Mouse (Mus musculus) liver, embryonic 14.5 days (tissue): ENCODE measurements around the gene Zbp1. TPM values are rescaled to one million over a fixed set of nuclear protein-coding genes. Genes with fewer than 3 reads are reported as not detected.

Source experiments
- ATAC-seq: fragments of 200-750 bp; cut with Nextera tagmentation; 2 replicates; pipeline ENCODE4 v1.8.0; 2017; ENCODE audit warnings: moderate number of reproducible peaks, mild to moderate bottlenecking, moderate library complexity; ENCODE audit not compliant: insufficient read depth
- DNase-seq, 3 experiments: peaks; one replicate each; pipeline ENCODE4 v3.0.0-alpha.2; 2012 to 2013; ENCODE audit warnings: low read depth in 3 of 3, low spot score in 3 of 3
- H3K27ac ChIP-seq: fragments of 300-500 bp; sonication (generic); 2 replicates; pipeline ENCODE4 v1.5.1; 2014; ENCODE audit warnings: moderate library complexity, mild to moderate bottlenecking, control low read depth, inconsistent platforms
- H3K27me3 ChIP-seq: fragments of 300-500 bp; sonication (generic); 2 replicates; pipeline ENCODE4 v1.6.1; 2014; ENCODE audit warnings: mild to moderate bottlenecking, low read length, moderate library complexity; ENCODE audit not compliant: control insufficient read depth, insufficient read depth
- H3K36me3 ChIP-seq: fragments of 300-500 bp; sonication (generic); replicated peaks from 2 replicates; pipeline ENCODE4 v1.6.1; 2014; ENCODE audit warnings: low read depth; ENCODE audit not compliant: control insufficient read depth, insufficient read depth
- H3K4me1 ChIP-seq, 2 experiments: fragments of 200-500 bp in 1 of 2; fragments of 300-500 bp in 1 of 2; sonication (generic) in 1 of 2; replicated peaks; 2 replicates each; pipeline ENCODE4 v1.6.1; 2012 to 2014; ENCODE audit warnings: antibody characterized with exemption in 1 of 2, inconsistent platforms in 1 of 2, low read length in 1 of 2; ENCODE audit not compliant: control insufficient read depth in 2 of 2, insufficient read depth in 2 of 2
- H3K4me2 ChIP-seq: fragments of 300-500 bp; sonication (generic); 2 replicates; pipeline ENCODE4 v1.6.1; 2014; ENCODE audit warnings: low read depth, mild to moderate bottlenecking, control low read depth, moderate library complexity
- H3K4me3 ChIP-seq, 2 experiments: fragments of 200-500 bp in 1 of 2; fragments of 300-500 bp in 1 of 2; sonication (generic) in 1 of 2; 2 replicates each; pipeline ENCODE4 v1.5.1; 2012 to 2014; ENCODE audit warnings: low read depth in 2 of 2, low read length in 2 of 2, mild to moderate bottlenecking in 2 of 2, control low read depth in 1 of 2, inconsistent platforms in 1 of 2, moderate library complexity in 1 of 2; ENCODE audit not compliant: insufficient read depth in 1 of 2
- H3K9ac ChIP-seq: fragments of 300-500 bp; sonication (generic); replicated peaks from 2 replicates; pipeline ENCODE4 v1.6.1; 2014; ENCODE audit warnings: mild to moderate bottlenecking, control low read depth, moderate library complexity
- H3K9me3 ChIP-seq: fragments of 300-500 bp; sonication (generic); 2 replicates; pipeline ENCODE4 v1.6.1; 2016; ENCODE audit warnings: low read length, mixed read lengths; ENCODE audit not compliant: control insufficient read depth
- CTCF ChIP-seq: IDR thresholded peaks from 2 replicates; pipeline ENCODE4 v1.5.1; 2016; ENCODE audit warnings: antibody characterized with exemption, low read depth, control low read depth
- EP300 ChIP-seq: IDR thresholded peaks from 2 replicates; pipeline ENCODE4 v1.6.1; 2016; ENCODE audit warnings: antibody characterized with exemption, low read depth
- WGBS: fragments of 180-500 bp; shearing (Covaris S2); extraction: QIAGEN DNeasy Blood & Tissue Kit; methylation state at CpG from one replicate; pipeline ENCODE4 v1.1.7; 2014; ENCODE audit not compliant: insufficient replicate concordance; 5-methylcytosine and 5-hydroxymethylcytosine counted together
- polyA plus RNA-seq, 2 experiments: library from polyadenylated mRNA; depleted of rRNA in 1 of 2; stranded (reverse) in 1 of 2; unstranded in 1 of 2; fragments of >200 nt; fragmentation: Nextera tagmentation in 1 of 2; extraction: Ambion mirVana in 1 of 2; gene quantifications; 2 replicates each; pipeline versions ENCODE4 v1.2.1 to v1.2.3; 2012 to 2014

Gene Zbp1
- polyA plus RNA-seq, 2 experiments: 0.64 to 1.0 TPM

GRCm38 (mm10) chr2:173165357-173165756 lies 53.4 kb downstream of the Zbp1 start:
- H3K36me3 ChIP-seq: no peaks in the 10 kb centered on the region
- H3K4me1 ChIP-seq: 0 out of 4 replicates have a peak, but pooled peaks cover 0 to under 1% of the 10 kb centered on the region in 2 experiments
- H3K9me3 ChIP-seq: no peaks in the 10 kb centered on the region
- no peaks in the 10 kb centered on the region for H3K27me3 ChIP-seq
- DNase-seq (no peak), ATAC-seq (no peak)
- TF ChIP-seq CTCF (no peak), EP300 (no peak)
- H3K27ac ChIP-seq: no peak overlapping the region
- H3K4me2 ChIP-seq: no peak overlapping the region
- no peak overlapping the region for H3K4me3 ChIP-seq
- no peak overlapping the region for H3K9ac ChIP-seq
- 73% methylated on average over 10 of the region's 10 CpGs for WGBS

GRCm38 (mm10) chr2:173164946-173165345 lies 53.8 kb downstream of the Zbp1 start:
- TF ChIP-seq CTCF: no peak
- no peak for TF ChIP-seq EP300
- Histone ChIP-seq H3K36me3 (no peaks in the 10 kb centered on the region), H3K9me3 (no peaks in the 10 kb centered on the region), H3K9ac (no peak overlapping the region), H3K4me1 (no peaks in the 10 kb centered on the region), H3K27ac (no peak overlapping the region), H3K4me3 (no peak overlapping the region), H3K4me2 (no peak overlapping the region), H3K27me3 (no peaks in the 10 kb centered on the region)
- ATAC-seq (no peak), DNase-seq (no peak)
- WGBS: 66% methylated on average over 10 of the region's 10 CpGs

GRCm38 (mm10) chr2:173164358-173164757 lies 54.4 kb downstream of the Zbp1 start:
- Histone ChIP-seq H3K27ac (no peak overlapping the region), H3K4me2 (no peak overlapping the region), H3K4me1 (no peaks in the 10 kb centered on the region), H3K27me3 (no peaks in the 10 kb centered on the region), H3K9ac (no peak overlapping the region), H3K36me3 (no peaks in the 10 kb centered on the region), H3K4me3 (no peak overlapping the region), H3K9me3 (no peaks in the 10 kb centered on the region)
- 21% methylated on average over 2 of the region's 2 CpGs for WGBS
- TF ChIP-seq EP300 (no peak), CTCF (peak; percentile 62)
- ATAC-seq (no peak), DNase-seq (no peak)

- ATAC-seq: no peak
- H3K36me3 ChIP-seq: no peaks in the 10 kb centered on the region
- H3K9me3 ChIP-seq: no peaks in the 10 kb centered on the region
- TF ChIP-seq CTCF (no peak), EP300 (no peak)
- H3K9ac ChIP-seq: no peak overlapping the region
- no peak for DNase-seq
- H3K4me2 ChIP-seq: no peak overlapping the region
- H3K27ac ChIP-seq: no peak overlapping the region
- 64% methylated on average over 8 of the region's 8 CpGs for WGBS
- no peak overlapping the region for H3K4me3 ChIP-seq
- no peaks in the 10 kb centered on the region for H3K27me3 ChIP-seq
- no peaks in the 10 kb centered on the region for H3K4me1 ChIP-seq
Measured at GRCm38 (mm10) chr2:173163380-173163779, 55.3 kb downstream of the Zbp1 start.

GRCm38 (mm10) chr2:173159354-173160311 lies 59.1 kb downstream of the Zbp1 start:
- Histone ChIP-seq H3K4me1 (no peaks in the 10 kb centered on the region), H3K4me3 (no peak overlapping the region), H3K9me3 (no peaks in the 10 kb centered on the region), H3K9ac (no peak overlapping the region), H3K36me3 (no peaks in the 10 kb centered on the region), H3K27ac (no peak overlapping the region), H3K27me3 (no peaks in the 10 kb centered on the region), H3K4me2 (no peak overlapping the region)
- DNase-seq: no peak
- WGBS: 43% methylated on average over 24 of the region's 24 CpGs
- TF ChIP-seq CTCF (peak; percentile 83), EP300 (no peak)
- ATAC-seq: no peak
